Mouse (Mus musculus): ENCODE data around the gene Arhgef17.

Arhgef17 gene

GRCm38 (mm10) chr7:100941169-100941568 lies 9.3 kb upstream of the Arhgef17 start:
- DNase-seq, result no peak

GRCm38 (mm10) chr7:100938106-100938505 lies 6.2 kb upstream of the Arhgef17 start:
- DNase-seq, result no peak

GRCm38 (mm10) chr7:100937481-100937880 lies 5.6 kb upstream of the Arhgef17 start:
- no peak for DNase-seq

- DNase-seq, result peak in 1 of 2 experiments; percentile 66
Observed at GRCm38 (mm10) chr7:100933520-100933919, 1.6 kb upstream of the Arhgef17 start.

- DNase-seq, result peak; percentile 91 to 95
Observed at GRCm38 (mm10) chr7:100932481-100933007, 637 bp upstream of the Arhgef17 start.

GRCm38 (mm10) chr7:100931316-100931925 lies 486 bp downstream of the Arhgef17 start:
- no peak for DNase-seq

GRCm38 (mm10) chr7:100930619-100931315 lies 1.1 kb downstream of the Arhgef17 start:
- DNase-seq, result peak; percentile 62 to 71

- no peak for DNase-seq
Observed at GRCm38 (mm10) chr7:100929639-100930303, 2.1 kb downstream of the Arhgef17 start.

GRCm38 (mm10) chr7:100928456-100928855 lies 3.5 kb downstream of the Arhgef17 start:
- no peak for DNase-seq

GRCm38 (mm10) chr7:100927287-100928000 lies 4.5 kb downstream of the Arhgef17 start:
- no peak for DNase-seq

GRCm38 (mm10) chr7:100926311-100926923 lies 5.5 kb downstream of the Arhgef17 start:
- DNase-seq, result peak; percentile 60 to 62

GRCm38 (mm10) chr7:100924674-100925445 lies 7.0 kb downstream of the Arhgef17 start:
- no peak for DNase-seq

GRCm38 (mm10) chr7:100924200-100924599 lies 7.7 kb downstream of the Arhgef17 start:
- no peak for DNase-seq

GRCm38 (mm10) chr7:100922907-100923306 lies 9.0 kb downstream of the Arhgef17 start:
- DNase-seq, result no peak

- DNase-seq, result no peak
Observed at GRCm38 (mm10) chr7:100921289-100921688, 10.6 kb downstream of the Arhgef17 start.

- peak in 1 of 2 experiments; percentile 55 for DNase-seq
Observed at GRCm38 (mm10) chr7:100919809-100920107, 12.1 kb downstream of the Arhgef17 start.

GRCm38 (mm10) chr7:100919006-100919808 lies 12.7 kb downstream of the Arhgef17 start:
- DNase-seq, result no peak

GRCm38 (mm10) chr7:100918176-100918575 lies 13.7 kb downstream of the Arhgef17 start:
- no peak for DNase-seq

GRCm38 (mm10) chr7:100917751-100918150 lies 14.2 kb downstream of the Arhgef17 start:
- no peak for DNase-seq

GRCm38 (mm10) chr7:100916526-100916925 lies 15.4 kb downstream of the Arhgef17 start:
- DNase-seq, result no peak

GRCm38 (mm10) chr7:100915204-100915603 lies 16.7 kb downstream of the Arhgef17 start:
- DNase-seq, result no peak

Measured in kidney, adult 8-10 months (tissue).